Mouse (Mus musculus) adrenal gland, postnatal 4 days (tissue): ENCODE results near the gene Bcar3. TPM values are rescaled to one million over a fixed set of nuclear protein-coding genes. Genes with fewer than 3 reads are reported as not detected.

ENCODE experiments used
- DNase-seq, 2 experiments: peaks; one replicate each; pipeline ENCODE4 v3.0.0; 2021 to 2022; ENCODE audit warnings: low spot score in 2 of 2, mixed read lengths in 2 of 2
- microRNA-seq: library from miRNA; unstranded; fragments of <30 nt; microRNA quantifications from one replicate; pipeline ENCODE4 v1.2.0, GENCODE M21; 2021
- total RNA-seq, 2 experiments: library from RNA; stranded (reverse); gene quantifications; 2 replicates each; pipeline ENCODE4 v1.2.3; 2021

Gene Bcar3
- total RNA-seq, 2 experiments from 2014 or later: 47.6 to 54.2 TPM

- DNase-seq: no peak
These were observed 247.0 kb downstream of the Bcar3 start for GRCm38 (mm10) chr3:122540918-122541317.

GRCm38 (mm10) chr3:122545346-122545745 is 251.4 kb downstream of the Bcar3 start:
- no peak for DNase-seq

GRCm38 (mm10) chr3:122547469-122547868 is 253.5 kb downstream of the Bcar3 start:
- DNase-seq: no peak

- no peak for DNase-seq
These were observed 257.2 kb downstream of the Bcar3 start for GRCm38 (mm10) chr3:122551174-122551573.

GRCm38 (mm10) chr3:122557766-122558165 is 263.8 kb downstream of the Bcar3 start:
- DNase-seq: no peak

GRCm38 (mm10) chr3:122565285-122565684 is 271.3 kb downstream of the Bcar3 start:
- DNase-seq: no peak

- DNase-seq: no peak
These were observed 272.2 kb downstream of the Bcar3 start for GRCm38 (mm10) chr3:122566112-122566511.

GRCm38 (mm10) chr3:122566549-122566948 is 272.6 kb downstream of the Bcar3 start:
- DNase-seq: no peak

GRCm38 (mm10) chr3:122573426-122574286 is 279.7 kb downstream of the Bcar3 start:
- no peak for DNase-seq

GRCm38 (mm10) chr3:122574921-122575320 is 281.0 kb downstream of the Bcar3 start:
- DNase-seq: no peak

GRCm38 (mm10) chr3:122577360-122577759 is 283.4 kb downstream of the Bcar3 start:
- DNase-seq: no peak

Small RNA genes within 50 kb of the gene (microRNA-seq; reads per million reads assigned to microRNA genes)
- gene Mir760 (76.3 reads per million, percentile 42 among the genes with 10 or more reads in this experiment), gene Mir7657 (not detected)

Other genes starting within 250 kb of the Bcar3 start
- gene Abca4, start 249.7 kb upstream of the Bcar3 start, total RNA-seq: 1 to 10 TPM; 2.8 to 3.6 TPM
- gene Gclm, start 48.6 kb upstream of the Bcar3 start, total RNA-seq: 10 to 100 TPM; 74.6 to 88.1 TPM
- gene Dnttip2, start 19.7 kb upstream of the Bcar3 start, total RNA-seq: 10 to 100 TPM; 47.4 to 52.4 TPM